Mouse (Mus musculus): ENCODE measurements around the gene Mast1.

The Mast1 gene

DNA sequence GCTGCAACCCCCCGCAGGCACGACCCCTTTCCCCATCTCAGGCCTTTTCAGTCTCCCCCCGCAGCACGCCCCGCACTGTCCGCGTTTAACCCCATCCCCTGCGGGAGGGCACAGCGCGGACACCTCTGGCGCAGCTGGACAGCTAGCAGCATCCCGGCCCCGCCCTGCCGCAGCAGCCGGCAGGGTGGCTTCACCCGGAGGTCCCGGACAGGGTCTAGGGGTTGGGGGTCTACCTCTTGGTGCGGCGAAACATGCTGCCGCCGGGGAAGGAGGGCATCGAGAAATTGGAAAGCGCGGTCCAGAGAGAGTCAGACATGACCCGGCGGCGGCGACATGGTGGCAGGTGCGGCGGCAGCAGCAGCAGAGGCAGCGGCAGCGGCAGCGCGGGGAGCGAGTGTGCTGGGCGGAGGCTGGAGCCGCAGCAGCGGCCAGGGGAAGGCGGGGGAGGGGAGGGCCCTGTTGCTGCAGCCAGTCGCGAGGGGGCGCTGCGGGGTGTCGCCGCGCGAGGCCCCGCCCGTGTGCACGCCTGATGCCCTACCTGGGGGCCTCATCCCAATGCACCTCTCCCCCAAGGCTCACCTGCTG is at the start of gene Mast1:
TSS of gene Mast1 (minus strand) at position 398 of the 585 bp plus-strand sequence.
- DNase-seq (ENCODE audit: low read depth, low spot score) = peak; percentile 41

DNA sequence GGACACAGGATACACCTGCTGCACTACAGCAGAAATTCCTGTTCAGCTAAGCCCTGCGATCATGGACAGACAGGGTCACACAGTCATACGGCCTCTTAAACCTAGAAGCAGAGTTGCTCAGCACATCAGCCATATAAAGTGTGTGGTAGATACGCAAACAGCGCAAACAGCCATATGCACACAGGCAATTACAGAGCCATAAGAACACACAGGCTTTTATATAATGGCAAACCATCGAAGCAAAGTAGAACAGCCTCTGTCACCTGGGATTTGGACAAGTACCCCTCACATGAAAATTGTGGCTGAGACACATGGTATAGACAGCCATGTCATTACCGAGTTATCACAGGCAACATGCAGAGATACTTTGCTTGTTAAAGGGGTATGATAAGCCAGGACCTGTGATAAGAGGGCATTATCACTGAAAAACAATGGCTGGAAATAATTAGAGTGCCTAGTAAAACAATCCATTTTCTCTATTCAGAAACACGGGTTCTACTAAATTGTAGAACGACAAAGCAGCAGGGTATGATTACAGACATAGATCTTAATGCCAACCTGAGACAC is 49.3 kb upstream of the Mast1 start:
- no peak for DNase-seq (ENCODE audit: low read depth, low spot score)

DNA sequence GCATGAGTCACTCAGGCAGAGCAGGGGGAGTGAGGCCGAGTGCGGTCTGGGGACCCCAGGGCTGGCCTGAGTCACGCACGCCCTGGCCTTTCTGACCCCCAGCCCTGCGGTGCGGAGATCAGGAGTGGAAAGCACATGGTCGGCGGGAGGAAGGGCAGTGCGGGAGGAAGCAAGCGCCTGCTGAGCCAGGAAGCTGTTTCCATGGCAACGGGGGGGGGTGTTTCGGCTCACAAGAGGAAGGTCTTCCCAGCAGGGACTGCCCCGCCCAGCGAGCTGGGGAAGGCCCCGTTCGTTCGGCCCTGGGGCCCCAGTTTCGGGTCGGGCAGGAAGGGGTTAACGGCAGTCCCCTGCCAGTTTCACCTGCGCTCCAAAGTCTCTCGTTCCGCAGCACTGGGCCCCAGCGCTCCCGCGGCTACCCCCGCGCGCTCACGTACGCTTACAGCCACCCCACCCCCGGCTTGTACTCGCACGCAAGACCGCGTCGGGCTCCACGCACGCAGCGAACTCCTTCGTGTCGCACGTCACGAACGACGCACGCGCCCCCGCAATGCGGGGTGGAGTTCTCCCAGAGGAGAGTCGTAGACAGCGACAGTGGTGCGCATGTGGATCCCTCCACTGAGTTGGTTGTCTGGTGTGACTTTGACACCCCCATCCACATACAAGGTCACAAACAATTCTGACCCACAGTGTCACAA is 48.7 kb upstream of the Mast1 start:
- DNase-seq (ENCODE audit: low read depth, low spot score) = peak; percentile 97

DNA sequence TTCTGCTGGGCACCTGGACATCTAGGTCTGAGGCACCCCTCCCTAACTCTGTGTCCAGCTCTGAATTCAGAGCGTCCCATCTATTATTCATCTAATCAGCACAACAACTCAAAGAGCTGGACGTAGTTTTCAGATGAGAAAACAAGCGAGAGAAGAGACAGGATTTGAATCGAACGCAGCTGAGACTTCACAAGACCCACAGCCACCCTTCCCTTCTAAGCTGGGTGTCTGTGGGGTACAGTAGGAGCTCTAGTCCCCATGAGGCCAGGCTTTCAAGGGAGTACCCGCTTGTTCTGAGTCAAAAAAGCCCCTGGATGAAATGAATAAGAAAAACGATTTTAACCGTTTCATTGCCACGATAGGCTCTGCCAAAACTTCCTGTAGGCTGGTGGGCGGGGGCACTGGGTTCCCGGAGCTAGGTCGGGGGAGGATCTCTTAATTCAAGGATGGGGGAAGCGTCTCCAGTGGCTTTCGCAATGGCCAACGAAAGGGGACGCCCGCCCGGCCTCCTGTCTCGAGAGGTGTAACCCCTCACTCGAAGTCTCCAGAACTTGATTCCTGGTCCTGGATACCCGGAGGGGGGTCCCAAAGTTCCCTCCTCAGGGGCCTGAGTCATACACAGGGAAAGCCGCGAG is 48.0 kb upstream of the Mast1 start:
- no peak for DNase-seq (ENCODE audit: low read depth, low spot score)

DNA sequence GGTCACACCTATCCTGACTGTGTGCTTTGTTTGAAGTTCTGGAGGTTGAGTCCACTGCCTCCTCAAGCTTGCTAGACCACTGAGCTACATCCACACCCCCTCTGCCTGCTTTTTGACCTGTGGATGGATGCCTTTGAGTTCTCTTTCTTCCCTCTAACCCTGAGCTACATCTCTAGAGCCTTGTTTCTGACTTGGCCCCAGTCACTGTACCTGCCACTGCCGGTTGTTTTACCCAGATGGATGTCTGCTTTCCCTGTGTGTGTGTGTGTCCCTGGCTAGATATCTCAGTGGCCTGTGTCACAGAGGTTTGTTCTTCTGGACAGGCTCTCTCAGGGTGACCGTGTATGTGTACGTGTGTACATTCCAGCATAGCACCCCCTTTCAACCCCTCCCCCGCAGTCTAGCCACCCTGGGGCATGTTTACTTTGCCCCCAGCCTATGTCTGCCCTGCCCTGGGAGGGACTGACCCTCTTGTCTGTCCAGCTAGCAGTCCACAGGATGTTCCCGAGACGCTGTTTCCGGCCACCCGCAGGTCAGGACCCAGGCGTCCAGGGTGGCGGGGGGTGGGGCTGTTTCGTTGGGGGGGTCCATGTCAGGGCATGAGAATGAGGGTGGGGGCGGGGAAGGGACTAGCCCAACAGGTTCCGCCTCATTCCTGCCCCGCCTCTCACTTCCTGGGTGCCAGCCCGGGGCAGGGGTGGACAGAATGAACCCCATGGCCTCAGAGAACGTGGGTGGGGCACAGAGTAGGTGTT is 47.3 kb upstream of the Mast1 start:
- DNase-seq (ENCODE audit: low read depth, low spot score) = no peak

DNA sequence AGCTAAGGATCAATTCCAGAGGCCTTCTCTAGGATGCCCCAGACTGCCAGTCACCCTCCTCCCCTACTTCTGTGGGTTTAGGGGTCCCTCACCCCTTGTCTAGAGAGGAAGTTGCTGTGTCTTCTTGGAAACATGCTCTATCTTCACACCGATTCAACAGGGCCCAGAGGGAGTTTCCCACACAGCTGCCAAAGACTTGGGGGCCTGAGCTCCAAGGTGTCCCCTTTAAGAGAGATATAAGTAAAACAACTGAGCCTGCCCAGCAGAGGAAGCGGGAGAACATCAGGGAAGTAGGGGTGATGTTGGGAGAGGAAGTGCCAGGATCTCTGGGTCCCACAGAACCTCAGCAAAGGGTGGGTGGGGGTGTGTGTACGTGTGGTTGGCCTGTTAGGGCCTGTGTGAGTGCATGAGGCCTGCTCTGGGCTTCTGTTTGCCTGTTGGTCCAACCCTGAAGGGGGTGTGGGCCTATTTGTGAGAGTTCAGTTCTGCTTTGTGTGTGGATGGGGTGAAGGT is 45.4 kb upstream of the Mast1 start:
- no peak for DNase-seq (ENCODE audit: low read depth, low spot score)

DNA sequence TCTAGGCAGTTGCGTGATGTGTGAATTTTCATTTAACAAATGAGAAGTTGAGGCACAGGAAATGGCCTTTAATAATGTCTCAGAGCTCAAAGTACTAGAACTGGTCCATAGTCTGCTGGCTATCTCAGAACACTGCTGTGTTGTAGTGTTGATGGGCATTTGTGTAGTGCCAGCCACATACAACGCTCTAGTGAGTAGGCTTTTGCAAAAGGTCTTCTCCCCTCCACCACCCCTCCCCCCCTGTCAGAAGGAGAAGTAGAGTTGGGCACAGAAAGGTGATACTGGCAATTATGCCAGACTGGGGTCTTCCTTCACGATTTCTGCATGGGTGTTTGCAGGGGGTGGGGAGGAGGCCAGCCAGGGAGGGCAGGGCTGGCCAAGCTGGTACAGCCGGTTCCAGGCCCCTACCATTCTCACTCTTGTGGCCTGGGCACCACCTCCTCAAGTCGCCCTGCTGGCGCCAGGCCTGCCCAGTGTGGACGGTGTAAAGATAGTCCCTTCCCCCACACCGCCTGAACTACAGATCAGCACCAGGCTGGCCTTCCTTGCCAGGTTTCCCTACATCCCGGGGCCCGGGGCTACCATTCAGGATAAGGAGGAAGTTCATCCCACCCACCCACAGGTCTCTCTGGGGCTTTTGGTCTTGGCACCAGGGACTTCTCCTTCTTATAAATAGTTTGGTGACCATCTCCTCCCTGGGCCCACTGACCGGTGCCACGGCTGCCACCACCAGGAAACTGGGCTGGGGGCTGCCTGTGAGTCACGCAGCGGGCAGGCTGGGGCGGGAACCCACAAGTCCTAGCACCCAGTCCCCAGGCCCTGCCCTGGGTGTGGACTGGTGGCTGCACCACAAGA is 44.7 kb upstream of the Mast1 start:
- DNase-seq (ENCODE audit: low read depth, low spot score) = no peak

DNA sequence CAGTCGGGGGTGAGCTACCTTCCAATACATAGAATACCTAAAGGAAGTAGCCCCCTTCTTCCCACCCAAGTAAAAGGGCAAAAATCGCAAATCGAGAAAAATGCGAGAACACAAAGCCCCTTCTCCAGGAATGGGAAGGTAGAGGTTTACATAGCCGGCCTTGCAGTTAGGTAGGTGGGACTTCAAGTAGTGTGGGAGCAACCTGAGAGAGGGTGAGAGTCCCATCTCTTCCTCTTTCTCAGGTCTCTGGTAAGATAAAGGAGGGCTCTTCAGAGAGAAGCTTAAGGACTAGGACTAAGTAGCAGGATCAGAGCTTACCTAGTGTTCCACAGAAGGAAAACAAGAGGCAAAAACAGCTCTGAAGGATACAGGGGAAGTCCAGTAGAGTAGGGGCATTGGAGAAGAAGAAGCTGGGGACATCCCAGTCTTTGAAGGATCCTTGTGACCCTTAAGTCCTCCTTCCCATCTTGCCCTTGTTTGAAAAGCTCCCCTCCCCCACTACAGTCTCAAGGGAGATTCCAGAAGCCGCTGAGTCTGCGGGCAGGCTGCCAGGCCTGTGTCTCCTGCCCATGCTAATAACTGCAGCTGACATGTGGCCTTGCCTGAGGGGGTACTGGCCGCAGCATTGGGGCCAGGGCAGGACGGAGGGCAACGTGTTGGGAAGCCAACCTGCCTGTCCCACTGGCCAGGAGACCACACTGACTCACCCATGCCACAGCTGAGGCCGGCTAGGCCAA is 43.6 kb upstream of the Mast1 start:
- DNase-seq (ENCODE audit: low read depth, low spot score) = no peak

DNA sequence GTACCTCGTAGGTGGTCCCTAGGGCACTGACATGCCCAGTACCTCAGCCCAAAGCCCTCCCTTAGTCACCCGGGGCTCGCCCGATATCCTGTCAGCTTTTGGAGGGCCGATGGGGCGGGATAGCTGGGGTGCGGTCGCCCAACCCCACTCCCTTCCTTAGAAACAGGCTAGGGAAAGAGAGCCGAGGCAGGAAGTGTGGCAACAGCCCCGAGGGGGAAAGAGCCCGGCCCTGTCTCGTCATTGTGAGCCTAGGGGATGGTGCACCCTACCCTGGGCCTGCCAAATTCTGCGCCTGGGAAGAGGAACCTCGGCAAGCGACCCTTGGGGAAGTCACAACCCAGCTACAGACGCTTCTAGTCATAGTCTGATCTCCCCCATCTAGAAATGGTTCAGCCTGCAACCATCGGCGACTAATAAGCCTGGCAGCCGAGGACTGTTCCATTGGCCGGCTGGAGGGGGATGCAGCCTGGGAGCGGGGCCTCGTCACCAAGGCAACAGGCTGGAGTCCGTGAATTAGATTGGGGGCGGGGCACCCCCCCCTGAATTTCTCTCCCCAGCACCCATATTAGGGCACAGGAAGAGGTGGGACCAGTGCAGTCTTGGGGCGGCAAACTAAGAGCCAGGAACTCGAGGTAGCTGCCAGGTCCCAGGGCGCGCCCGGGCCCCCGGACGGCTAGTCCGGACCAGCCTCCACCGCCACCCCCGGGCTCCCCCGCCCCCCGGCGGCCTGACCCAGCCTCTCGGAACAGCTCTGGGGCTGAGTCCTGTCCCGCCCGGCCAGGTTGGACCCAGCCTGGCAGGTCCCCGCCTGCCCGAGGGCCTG is 42.7 kb upstream of the Mast1 start:
- peak; percentile 97 for DNase-seq (ENCODE audit: low read depth, low spot score)

DNA sequence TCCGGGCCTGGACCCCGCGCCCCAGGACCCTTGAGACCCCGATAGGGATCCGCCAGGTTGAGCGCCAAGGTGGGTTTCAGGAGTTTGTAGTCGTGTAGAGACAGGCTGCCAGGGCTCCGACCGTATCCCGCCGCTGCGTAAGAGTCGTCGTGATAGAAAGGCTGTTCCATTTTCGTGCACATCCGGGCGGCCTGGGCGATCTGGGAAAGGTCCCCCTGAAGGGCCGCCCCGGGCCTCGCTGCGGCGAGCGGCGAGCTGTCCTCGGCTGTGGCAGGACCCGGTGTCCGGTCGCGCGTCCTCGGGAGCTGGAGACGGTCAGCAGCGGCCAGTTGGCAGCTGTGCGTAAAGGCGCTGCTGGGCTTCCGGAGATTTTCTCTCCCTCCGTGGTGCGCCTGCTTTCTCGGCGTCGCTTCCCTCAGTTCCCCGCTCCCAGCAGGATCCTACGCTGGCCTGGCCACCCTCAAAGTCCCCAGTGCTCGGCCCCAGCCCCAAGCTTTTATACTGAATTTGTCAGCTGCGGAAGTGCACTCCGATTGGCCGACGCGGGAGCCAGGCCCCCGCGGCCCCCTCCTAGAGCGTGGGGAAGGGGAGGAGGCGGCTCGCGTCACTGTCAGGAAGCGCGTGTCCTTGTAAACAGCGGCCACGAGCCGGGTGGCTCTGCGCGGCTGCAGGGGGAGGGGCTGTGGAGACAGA is 41.2 kb upstream of the Mast1 start, which contains the start of gene Junb:
TSS of gene Junb (minus strand) at position 471 of the 693 bp plus-strand sequence.
- DNase-seq (ENCODE audit: low read depth, low spot score) = peak; percentile 94

DNA sequence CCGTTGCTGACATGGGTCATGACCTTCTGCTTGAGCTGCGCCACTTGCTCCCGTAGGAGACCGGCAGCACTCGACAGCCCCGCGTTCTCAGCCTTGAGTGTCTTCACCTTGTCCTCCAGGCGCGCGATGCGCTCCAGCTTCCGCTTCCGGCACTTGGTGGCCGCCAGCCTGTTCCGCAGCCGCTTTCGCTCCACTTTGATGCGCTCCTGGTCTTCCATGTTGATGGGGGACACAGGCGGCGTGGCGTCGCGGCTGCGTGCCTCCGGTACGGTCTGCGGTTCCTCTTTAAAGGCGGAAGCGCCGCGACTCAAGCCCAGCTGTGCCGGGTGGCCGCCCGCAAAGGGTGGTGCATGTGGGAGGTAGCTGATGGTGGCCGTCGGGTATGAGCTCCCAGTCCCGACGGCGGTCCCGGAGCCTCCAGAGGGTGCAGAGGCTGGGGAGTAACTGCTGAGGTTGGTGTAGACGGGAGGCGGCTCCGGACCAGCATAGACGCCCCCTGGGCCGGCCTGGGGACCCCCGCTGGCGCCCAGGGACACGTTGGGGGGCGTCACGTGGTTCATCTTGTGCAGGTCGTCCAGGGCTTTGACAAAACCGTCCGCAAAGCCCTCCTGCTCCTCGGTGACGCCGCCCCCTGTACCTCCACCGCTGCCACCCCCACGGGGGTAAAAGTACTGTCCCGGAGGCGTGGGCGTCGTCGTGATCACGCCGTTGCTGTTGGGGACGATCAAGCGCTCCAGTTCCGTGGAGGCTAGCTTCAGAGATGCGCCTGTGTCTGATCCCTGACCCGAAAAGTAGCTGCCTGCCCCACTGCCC is 40.5 kb upstream of the Mast1 start:
- DNase-seq (ENCODE audit: low read depth, low spot score) = no peak

DNA sequence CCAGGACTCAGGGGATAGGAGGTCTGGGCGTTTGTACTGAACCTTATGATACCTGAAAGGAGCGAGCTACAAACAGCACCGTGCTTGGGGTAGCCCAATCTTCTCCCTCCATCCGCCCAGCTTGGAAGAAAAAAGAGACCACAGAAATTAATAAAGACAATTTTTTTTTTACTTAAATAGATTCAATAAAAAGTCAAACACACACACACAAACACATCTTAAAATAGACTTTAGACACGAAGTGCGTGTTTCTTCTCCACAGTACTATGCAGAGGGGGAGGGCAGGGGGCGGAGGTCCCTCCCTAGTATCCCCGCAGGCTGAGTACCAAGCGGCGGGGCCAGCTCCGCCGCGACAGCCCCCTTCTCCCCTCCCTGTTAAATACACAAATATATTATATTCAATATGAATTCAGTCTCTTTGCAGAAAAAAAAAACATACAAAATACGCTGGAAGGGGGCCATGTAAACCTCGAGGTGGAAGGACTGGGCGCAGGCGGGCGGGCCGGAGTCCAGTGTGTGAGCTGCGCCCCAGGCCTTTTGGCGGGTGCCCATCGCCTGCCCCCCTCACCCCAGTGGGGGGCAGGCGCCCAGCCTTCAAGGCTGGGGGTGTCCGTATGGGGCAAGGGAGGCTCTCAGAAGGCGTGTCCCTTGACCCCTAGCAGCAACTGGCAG is 39.7 kb upstream of the Mast1 start:
- no peak for DNase-seq (ENCODE audit: low read depth, low spot score)

DNA sequence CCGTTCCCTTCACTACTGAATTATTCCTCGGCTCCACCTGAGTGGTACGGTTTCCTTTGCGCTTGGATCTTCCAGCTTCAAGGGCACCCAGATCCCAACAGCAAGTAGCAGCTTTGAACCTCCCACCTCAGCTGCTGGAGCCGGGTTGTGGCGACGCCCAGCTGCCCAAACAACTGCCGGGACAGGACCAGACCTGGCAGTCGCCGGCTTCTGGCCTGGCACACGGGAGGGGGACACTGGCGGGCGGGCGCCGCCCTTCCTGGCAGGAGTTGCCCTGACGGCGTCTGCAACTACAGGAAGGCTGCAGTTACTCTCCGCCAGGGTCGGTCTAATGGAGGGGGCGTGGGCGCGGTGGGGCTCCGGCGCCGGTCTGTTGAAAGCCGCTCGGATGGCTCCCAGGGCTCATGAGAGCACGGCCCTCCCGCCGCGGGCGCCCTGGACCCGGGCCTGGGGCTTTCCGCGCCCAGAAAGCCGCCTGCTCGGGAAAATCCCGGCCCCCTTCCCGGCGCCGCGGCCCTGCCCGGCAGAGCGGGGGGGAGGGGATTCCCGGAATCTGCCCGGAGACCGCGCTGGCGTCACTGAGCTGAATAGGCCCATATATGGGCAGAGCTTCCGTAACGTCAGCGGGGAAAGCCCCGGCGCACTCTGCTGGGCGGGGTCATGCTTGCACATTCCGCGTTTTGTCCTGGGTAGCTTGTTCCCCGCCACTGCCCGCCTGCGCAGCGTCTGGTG is 39.0 kb upstream of the Mast1 start:
- DNase-seq (ENCODE audit: low read depth, low spot score) = peak; percentile 89

DNA sequence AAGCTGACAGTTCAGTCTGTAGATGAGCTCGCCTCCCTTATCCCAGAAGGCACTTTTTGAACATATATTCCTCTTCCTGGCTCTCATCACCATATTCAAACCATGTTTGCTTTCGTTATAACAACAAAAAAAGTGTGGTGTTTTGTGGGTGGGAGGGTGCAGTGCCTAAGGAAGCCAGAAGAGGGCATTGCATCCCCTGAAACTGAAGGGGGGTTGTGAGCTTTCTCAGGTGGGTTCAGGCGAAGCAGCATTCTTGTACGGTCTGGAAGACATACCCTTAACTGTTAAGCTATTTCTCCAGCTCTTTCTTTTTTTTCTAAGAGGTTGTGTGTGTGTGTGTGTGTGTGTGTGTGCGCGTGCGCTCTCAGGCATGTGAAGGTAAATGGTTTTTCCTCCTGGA is 38.3 kb upstream of the Mast1 start:
- no peak for DNase-seq (ENCODE audit: low read depth, low spot score)

DNA sequence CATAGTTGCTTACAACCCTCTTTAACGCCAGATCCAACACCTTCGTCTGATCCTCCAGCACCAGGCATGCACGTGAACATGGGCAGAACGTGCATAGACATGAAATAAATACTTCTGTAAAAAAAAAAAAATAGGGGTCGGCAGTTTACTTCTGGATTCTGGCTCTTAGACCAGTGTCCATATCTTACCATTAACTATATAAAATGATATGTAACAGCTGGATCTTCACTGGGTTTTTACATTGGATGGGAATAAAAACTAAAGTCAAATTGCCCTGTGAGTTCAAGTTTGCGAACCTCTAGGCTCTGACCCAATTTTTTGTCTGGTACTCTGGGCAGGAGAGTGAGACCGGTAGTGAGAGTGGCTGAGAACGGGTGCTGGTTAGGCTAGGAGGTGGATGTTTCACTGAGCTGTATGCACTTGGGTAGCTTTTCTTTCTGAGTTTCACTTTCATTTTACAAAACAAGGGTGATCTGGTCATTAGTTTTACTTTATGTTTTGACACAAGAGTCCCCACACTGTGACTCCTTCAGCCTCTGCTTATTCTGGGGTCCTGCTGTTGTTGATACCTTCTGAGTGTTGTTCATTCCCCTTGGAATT is 37.5 kb upstream of the Mast1 start:
- DNase-seq (ENCODE audit: low read depth, low spot score) = no peak

Data from telencephalon, adult 2 months (tissue).